Mouse (Mus musculus): ENCODE data around the gene Plod3.
"Not testable (repeated sequence)": the region's sequence is repeated elsewhere in the genome, so short reads cannot be mapped to it uniquely, and the experiment has no call there.

DNA sequence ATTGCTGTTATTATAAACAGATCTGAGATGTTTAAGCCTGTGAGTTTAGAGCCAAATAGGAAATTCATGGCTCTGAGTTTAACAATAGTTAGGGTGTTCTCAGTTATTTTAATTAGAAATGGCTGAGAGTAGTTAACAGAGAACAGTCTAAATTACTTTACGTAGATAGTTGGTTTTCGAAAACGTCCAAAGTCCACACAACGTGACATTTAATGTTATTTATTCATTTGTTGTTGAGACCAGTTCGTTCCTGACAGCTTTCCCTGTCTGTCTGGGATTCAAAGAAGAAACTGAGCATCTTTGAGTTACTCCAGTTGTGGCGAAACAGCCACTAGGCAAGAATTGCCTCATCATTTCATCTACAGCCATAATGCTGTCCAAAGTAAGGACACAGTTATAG lies 46.8 kb upstream of the Plod3 start:
- not testable (repeated sequence) for TF ChIP-seq CTCF (IDR thresholded peaks at IDR 0.05; ENCODE audit: borderline replicate concordance, insufficient read depth, low read length); POLR2A (IDR thresholded peaks at IDR 0.05; ENCODE audit: low read depth, low read length)

All from embryonic fibroblast, embryonic 13.5 days (primary cell).